ENCODE assay signal across 8 mouse cellular contexts in genomic region chr2:38823406-38823805, GRCm38 (mm10).
DNase-seq lines count a peak whose midpoint lies in the region; ATAC-seq lines count a peak whose summit lies in the region.

No protein-coding gene starts in this region.

- 19% methylated on average over 8 of the region's 8 CpGs for WGBS in neural tube, embryonic 11.5 days
- 2% methylated on average over 8 of the region's 8 CpGs for WGBS in embryonic facial prominence, embryonic 14.5 days
- WGBS in intestine, embryonic 14.5 days = 12% methylated on average over 8 of the region's 8 CpGs
- WGBS in midbrain, embryonic 10.5 days = 31% methylated on average over 8 of the region's 8 CpGs

- no peaks in the 10 kb centered on the region; the same call in 1 of the 2 replicates for H3K4me1 ChIP-seq in neural tube, embryonic 11.5 days (ENCODE audit: control insufficient read depth, insufficient read depth, low read length)
- H3K4me1 ChIP-seq in embryonic facial prominence, embryonic 14.5 days (ENCODE audit: control insufficient read depth, insufficient read depth, low read length) = no peaks in the 10 kb centered on the region
- peaks cover 8% of the 10 kb centered on the region; the same call in 1 of the 2 replicates for H3K4me1 ChIP-seq in intestine, embryonic 14.5 days (replicated peaks; ENCODE audit: control insufficient read depth, insufficient read depth, low read length)
- peaks cover 28% of the 10 kb centered on the region for H3K4me1 ChIP-seq in midbrain, embryonic 10.5 days

- no peak for ATAC-seq in neural tube, embryonic 11.5 days (ENCODE audit: insufficient read depth, low FRiP score, low TSS enrichment)
- peak; percentile 12; the same call in 1 of the 2 replicates for ATAC-seq in embryonic facial prominence, embryonic 14.5 days (ENCODE audit: low read depth)
- ATAC-seq in intestine, embryonic 14.5 days (replicated peaks; ENCODE audit: low FRiP score, low TSS enrichment, low read depth) = peak; percentile 18; the same call in 1 of the 2 replicates
- no peak for ATAC-seq in frontal cortex, adult (ENCODE audit: low TSS enrichment)

- H3K36me3 ChIP-seq in neural tube, embryonic 11.5 days (ENCODE audit: control insufficient read depth, insufficient read depth, low read length) = no peaks in the 10 kb centered on the region
- no peaks in the 10 kb centered on the region for H3K36me3 ChIP-seq in embryonic facial prominence, embryonic 14.5 days (ENCODE audit: control insufficient read depth, insufficient read depth, low read length)
- H3K36me3 ChIP-seq in intestine, embryonic 14.5 days (ENCODE audit: control insufficient read depth, insufficient read depth, low read length) = no peaks in the 10 kb centered on the region
- no peaks in the 10 kb centered on the region for H3K36me3 ChIP-seq in midbrain, embryonic 10.5 days

- peak overlapping the region; percentile 51 for H3K4me2 ChIP-seq in neural tube, embryonic 11.5 days (ENCODE audit: low read depth)
- peak overlapping the region; percentile 77 for H3K4me2 ChIP-seq in embryonic facial prominence, embryonic 14.5 days (ENCODE audit: low read depth, low read length)
- peak overlapping the region; percentile 66 for H3K4me2 ChIP-seq in intestine, embryonic 14.5 days (ENCODE audit: low read length)

- H3K4me3 ChIP-seq in neural tube, embryonic 11.5 days (ENCODE audit: low read depth, low read length) = peak overlapping the region; percentile 48
- peak overlapping the region; percentile 50 for H3K4me3 ChIP-seq in embryonic facial prominence, embryonic 14.5 days (ENCODE audit: low read depth, low read length)
- peak overlapping the region; percentile 67 for H3K4me3 ChIP-seq in intestine, embryonic 14.5 days (ENCODE audit: low read depth, low read length)
- H3K4me3 ChIP-seq in midbrain, embryonic 10.5 days = peak overlapping the region; percentile 63

- DNase-seq in neural tube, embryonic 11.5 days (ENCODE audit: low spot score) = no peak
- DNase-seq in neural tube, embryonic 10.5 days (ENCODE audit: extremely low spot score, low spot score) = no peak
- DNase-seq in embryonic facial prominence, embryonic 14.5 days (ENCODE audit: low spot score) = peak; percentile 84
- DNase-seq in intestine, embryonic 14.5 days (ENCODE audit: low spot score) = no peak
- no peak for DNase-seq in midbrain, embryonic 10.5 days (ENCODE audit: low spot score)
- no peak for DNase-seq in gastrocnemius, adult 18-20 months (ENCODE audit: low spot score)
- no peak for DNase-seq in spleen, postnatal 36 days (ENCODE audit: low spot score in 2 of 2)

- H3K9ac ChIP-seq in neural tube, embryonic 11.5 days (ENCODE audit: low read length) = peak overlapping the region; percentile 79
- peak overlapping the region; percentile 76 for H3K9ac ChIP-seq in embryonic facial prominence, embryonic 14.5 days (ENCODE audit: low read depth, low read length)
- H3K9ac ChIP-seq in intestine, embryonic 14.5 days (ENCODE audit: low read length) = peak overlapping the region; percentile 89

- H3K27me3 ChIP-seq in neural tube, embryonic 11.5 days (ENCODE audit: control insufficient read depth, insufficient read depth, low read length) = no peaks in the 10 kb centered on the region
- no peaks in the 10 kb centered on the region for H3K27me3 ChIP-seq in embryonic facial prominence, embryonic 14.5 days (replicated peaks; ENCODE audit: control insufficient read depth, insufficient read depth, low read length)
- H3K27me3 ChIP-seq in intestine, embryonic 14.5 days (replicated peaks; ENCODE audit: control insufficient read depth, insufficient read depth, low read length) = no peaks in the 10 kb centered on the region
- no peaks in the 10 kb centered on the region for H3K27me3 ChIP-seq in midbrain, embryonic 10.5 days (ENCODE audit: low read depth, poor library complexity, severe bottlenecking)

- H3K27ac ChIP-seq in neural tube, embryonic 11.5 days (ENCODE audit: low read depth, low read length) = peak overlapping the region; percentile 97
- H3K27ac ChIP-seq in embryonic facial prominence, embryonic 14.5 days (replicated peaks; ENCODE audit: low read depth, low read length) = peak overlapping the region; percentile 96
- H3K27ac ChIP-seq in intestine, embryonic 14.5 days (ENCODE audit: low read depth) = peak overlapping the region; percentile 92
- peak overlapping the region; percentile 96 for H3K27ac ChIP-seq in midbrain, embryonic 10.5 days (replicated peaks)

- H3K9me3 ChIP-seq in neural tube, embryonic 11.5 days (ENCODE audit: control insufficient read depth, low read length) = no peaks in the 10 kb centered on the region
- no peaks in the 10 kb centered on the region for H3K9me3 ChIP-seq in embryonic facial prominence, embryonic 14.5 days (ENCODE audit: control insufficient read depth, low read length)
- H3K9me3 ChIP-seq in intestine, embryonic 14.5 days (ENCODE audit: control insufficient read depth, low read length) = no peaks in the 10 kb centered on the region
- no peaks in the 10 kb centered on the region for H3K9me3 ChIP-seq in midbrain, embryonic 10.5 days (replicated peaks)

Comparison
In these comparisons a context has a peak if more than half of its experiments do, and no peak if none do; other contexts are left out.
1. ATAC-seq: peak in embryonic facial prominence, embryonic 14.5 days (single experiment) and intestine, embryonic 14.5 days (single experiment); none in neural tube, embryonic 11.5 days (single experiment) and frontal cortex, adult (single experiment).
2. Peak in every context shown above with its lines, with median percentiles within 50 percentile points of each other: H3K27ac ChIP-seq, H3K4me2 ChIP-seq, H3K4me3 ChIP-seq and H3K9ac ChIP-seq.